Mouse (Mus musculus) adrenal gland, postnatal 10 days (tissue): ENCODE data around the gene Mta1. TPM values are rescaled to one million over a fixed set of nuclear protein-coding genes. Genes with fewer than 3 reads are reported as not detected.

Experiments
- DNase-seq: peaks from one replicate; pipeline ENCODE4 v3.0.0; 2021; ENCODE audit warnings: mixed read lengths
- microRNA-seq: library from miRNA; unstranded; fragments of <30 nt; microRNA quantifications from one replicate; pipeline ENCODE4 v1.2.0, GENCODE M21; 2021
- total RNA-seq, 2 experiments: library from RNA; stranded (reverse); gene quantifications; 2 replicates each; pipeline ENCODE4 v1.2.3; 2021

The Mta1 gene
- total RNA-seq, 2 experiments from 2014 or later = 78.1 to 85.9 TPM

- no peak for DNase-seq
Observed at GRCm38 (mm10) chr12:113186326-113187010, 88.4 kb downstream of the Mta1 start.

Small RNA genes within 50 kb of the gene (microRNA-seq; reads per million reads assigned to microRNA genes)
- gene Gm44471 = not detected

Other genes with a start within 250 kb of the Mta1 start
- gene Gpr132, start 230.1 kb upstream of the Mta1 start, total RNA-seq = 1 to 10 TPM; 1.1 to 1.2 TPM
- gene Jag2, start 168.5 kb upstream of the Mta1 start, total RNA-seq = 10 to 100 TPM; 13.2 to 23.1 TPM
- 10 to 100 TPM; 46.9 to 50.2 TPM for gene Nudt14, start 156.2 kb upstream of the Mta1 start, total RNA-seq
- gene Btbd6, start 121.8 kb upstream of the Mta1 start, total RNA-seq = 10 to 100 TPM; 16.9 to 28.1 TPM
- gene Brf1, start 97.6 kb upstream of the Mta1 start, total RNA-seq = 10 to 100 TPM; 40.1 to 55.3 TPM
- gene Pacs2, start 83.8 kb upstream of the Mta1 start, total RNA-seq = 10 to 100 TPM; 30.3 to 37.1 TPM
- not detected for gene Tex22, start 23.8 kb upstream of the Mta1 start, total RNA-seq
- gene Crip2, start 42.0 kb downstream of the Mta1 start, total RNA-seq = 100 to 1,000 TPM; 184 to 199 TPM
- 100 to 1,000 TPM; 151 to 176 TPM for gene Crip1, start 48.0 kb downstream of the Mta1 start, total RNA-seq
- gene Tedc1, start 58.1 kb downstream of the Mta1 start, total RNA-seq = 1 to 10 TPM; 3.1 to 5.4 TPM
- gene Tmem121, start 87.7 kb downstream of the Mta1 start, total RNA-seq = 1 to 10 TPM; 3.0 to 3.1 TPM